Mouse (Mus musculus): ENCODE results near the gene Cavin3.
"Not testable (repeated sequence)": the region's sequence is repeated elsewhere in the genome, so short reads cannot be mapped to it uniquely, and the experiment has no call there.

Cavin3 gene

DNA sequence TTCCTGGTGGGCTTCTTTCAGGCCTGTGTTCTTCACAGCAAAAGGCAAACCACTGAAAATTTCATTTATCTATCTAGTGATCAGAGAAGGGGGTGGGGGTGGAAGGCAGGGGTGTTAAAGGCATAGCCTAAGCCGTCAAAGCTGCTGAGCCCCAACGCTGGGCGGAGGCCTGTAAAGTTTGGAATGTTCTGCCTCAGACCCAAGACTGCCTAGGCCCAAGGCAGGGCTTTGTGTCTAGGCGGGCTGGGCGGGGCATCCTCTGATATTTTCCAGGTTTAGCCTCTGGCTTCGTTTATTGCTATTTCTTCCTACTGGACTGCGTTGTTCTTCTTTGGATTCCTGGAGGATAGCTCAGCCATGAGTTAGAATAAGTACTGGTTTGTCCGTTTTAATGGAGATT lies 326 bp upstream of the Cavin3 start:
- in situ Hi-C loops (cut with MboI, MseI): loop anchor here in 1 of 2 experiments (5.0 kb wide), 1 partner anchor 75 kb away; no protein-coding TSS in a partner anchor

DNA sequence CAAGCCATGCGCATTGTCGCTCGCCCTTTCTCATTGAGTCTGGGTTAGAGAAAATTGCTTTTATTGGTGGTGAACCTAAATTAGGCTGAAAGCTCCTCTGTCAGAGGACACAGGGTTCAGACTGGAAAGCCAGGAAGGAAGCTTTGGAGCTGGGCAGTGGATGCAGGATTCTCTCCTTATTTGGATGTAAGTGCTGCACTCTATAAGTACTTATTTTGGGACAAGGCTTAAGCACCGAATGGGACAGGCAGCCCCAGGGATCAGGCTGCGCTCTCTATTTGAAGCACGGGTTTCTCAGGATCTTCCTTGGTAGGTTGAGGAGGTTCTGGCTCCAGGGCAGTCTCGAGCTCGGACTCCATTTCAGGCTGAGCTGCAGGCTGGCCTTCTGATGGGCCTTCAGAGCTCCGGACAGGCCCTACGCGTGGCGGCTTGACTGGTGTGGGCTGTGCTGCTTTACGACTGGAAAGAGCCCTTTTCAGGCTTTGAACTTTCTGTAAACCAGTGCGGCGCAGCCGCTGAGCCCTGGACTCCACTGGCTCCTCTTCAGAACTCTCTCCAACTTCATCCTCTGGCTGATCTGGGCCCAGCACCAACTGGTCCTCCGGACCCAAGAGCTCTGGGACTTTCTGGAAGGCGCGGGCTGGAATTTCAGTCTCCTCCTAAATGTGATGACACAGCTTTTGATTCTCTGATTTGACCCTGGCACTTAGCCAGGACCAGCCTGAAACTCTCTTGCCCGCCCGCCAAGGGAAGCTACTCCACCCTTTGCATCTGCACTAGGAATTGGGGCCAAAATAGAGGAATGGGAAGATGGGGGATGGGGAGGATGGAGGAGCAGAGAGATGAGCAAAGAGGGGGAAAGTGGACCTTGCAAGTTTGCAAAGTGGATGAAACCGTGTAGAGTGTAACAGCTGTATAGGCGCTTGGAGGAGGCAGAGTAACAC lies 1.3 kb downstream of the Cavin3 start:
- in situ Hi-C loops (cut with MboI, MseI): loop anchor here in 1 of 2 experiments (5.0 kb wide), 1 partner anchor 74 kb away; no protein-coding TSS in a partner anchor

DNA sequence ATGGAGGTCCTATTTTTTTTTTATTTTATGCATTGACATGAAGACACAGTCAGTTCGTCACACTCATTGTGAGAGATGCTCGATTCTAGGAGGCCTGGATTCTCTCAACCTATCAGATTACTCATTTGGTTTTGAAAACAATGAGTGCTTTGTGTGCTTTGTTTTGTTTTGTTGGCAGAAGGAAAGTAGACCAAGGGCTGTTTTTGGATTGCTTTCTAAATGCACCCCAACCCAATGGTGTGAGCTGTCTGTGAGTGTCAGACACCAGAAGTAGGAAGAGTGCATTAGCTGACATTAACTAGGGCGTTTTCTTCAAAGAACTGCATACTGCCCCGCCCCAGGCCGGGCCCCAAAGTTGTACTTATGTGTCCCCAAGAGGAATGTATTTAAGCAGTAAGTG lies 2.0 kb downstream of the Cavin3 start:
- in situ Hi-C loops (cut with MboI, MseI): loop anchor here in 1 of 2 experiments (5.0 kb wide), 1 partner anchor 73 kb away; no protein-coding TSS in a partner anchor

DNA sequence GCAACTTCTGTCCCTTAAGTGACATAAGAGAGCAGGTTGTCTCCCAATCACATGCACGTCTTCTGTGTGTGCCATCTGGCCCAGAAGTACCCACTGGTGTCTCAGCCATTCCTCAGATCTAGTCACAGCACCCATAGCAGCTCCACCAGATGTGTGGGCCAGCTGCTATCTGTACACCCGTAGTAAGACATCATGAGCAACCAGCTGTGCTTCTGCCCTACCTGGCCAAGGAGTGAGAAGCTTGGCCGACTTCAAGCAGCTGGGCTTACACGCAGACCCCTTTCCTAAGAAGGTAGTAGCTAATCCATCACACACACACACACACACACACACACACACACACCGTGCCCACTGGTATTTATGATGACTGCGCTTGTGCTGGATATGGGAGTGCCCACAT lies 2.9 kb downstream of the Cavin3 start:
- in situ Hi-C loops (cut with MboI, MseI): no loop called here

DNA sequence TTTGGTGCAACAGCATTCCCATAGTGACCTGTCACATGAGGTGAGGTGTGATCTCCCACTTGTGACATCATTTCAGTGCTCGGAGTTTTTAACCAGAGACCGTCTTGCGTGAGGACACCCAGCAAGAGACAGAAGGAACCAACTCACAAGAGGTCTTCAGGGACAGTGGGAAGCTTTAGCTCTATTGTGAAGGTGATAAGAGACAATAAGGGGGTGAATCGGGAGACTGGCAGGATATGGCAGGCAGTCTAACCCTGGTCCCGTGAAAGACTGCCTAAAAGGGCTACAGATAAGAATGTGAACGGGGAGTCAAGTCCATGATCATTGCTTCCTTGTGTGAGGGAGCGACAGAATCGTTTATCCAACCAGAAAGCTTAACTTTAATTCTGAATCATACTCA lies 3.8 kb downstream of the Cavin3 start:
- in situ Hi-C loops (cut with MboI, MseI): no loop called here

DNA sequence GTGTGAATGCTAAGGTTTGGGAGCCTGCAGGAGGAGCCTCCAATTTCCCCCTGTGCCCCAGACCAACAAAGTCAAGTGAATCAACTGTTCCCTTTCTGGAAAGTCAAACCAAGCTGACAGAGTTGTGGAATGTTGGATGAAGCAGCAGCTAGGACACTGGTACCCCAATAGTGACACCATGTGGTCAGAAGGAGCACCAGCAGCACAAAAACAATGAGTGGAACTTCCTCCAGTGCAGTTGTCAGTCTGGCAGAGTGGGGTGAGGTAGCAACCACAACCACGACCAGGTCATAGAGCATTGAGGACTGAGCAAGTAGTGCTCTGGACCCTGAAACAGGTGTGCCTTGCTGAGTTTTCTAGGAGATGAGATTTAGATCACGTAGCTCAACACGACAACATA lies 4.3 kb downstream of the Cavin3 start:
- in situ Hi-C loops (cut with MboI, MseI): no loop called here

DNA sequence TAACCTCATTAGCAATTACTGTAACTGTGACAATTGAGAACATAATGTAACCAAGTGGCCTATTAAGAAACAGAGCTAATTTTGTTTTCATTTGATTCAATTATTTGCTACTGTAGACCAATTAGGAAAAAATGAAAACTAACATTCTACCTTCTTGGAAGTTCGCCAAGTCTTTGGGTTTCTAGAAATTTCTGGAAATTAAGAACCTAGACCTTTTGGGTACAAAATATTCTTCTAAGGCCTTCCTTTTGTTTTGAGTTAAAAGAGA lies 4.7 kb downstream of the Cavin3 start:
- in situ Hi-C loops (cut with MboI, MseI): no loop called here

DNA sequence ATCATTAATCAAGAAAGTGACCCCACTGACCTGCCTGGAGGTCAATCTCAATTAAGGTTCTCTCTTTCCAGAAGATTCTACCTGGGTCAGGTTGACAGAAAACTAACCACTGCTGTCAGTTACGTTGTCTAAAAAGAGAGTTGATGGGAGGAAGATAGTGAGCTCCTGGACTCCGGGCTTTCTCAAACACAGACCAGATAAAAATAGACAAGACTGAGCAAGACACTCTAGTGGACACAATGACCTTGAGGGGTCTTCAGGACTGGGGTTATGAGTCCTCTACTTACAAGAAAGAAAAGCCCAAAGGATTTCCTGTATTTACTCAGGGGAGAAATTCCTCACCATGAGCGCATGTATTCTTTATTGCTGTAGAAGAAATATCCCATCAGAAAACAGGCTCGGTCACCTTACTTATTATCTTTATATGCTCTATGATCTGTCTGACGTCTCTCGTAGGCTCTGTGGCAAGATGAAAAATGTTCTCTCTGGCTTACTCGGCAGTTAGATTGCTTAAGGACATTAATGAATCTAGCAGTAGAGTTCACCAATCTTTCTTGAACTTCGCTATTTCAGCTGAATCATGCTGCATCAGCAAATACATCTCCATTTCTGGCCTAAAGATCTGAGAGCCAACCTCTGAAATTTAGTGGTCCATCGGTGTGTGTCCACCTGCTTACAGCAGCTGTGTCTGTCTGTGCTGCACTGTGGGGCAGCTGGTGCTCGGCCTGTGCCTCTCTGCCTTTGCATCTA lies 5.2 kb downstream of the Cavin3 start:
- in situ Hi-C loops (cut with MboI, MseI): no loop called here

DNA sequence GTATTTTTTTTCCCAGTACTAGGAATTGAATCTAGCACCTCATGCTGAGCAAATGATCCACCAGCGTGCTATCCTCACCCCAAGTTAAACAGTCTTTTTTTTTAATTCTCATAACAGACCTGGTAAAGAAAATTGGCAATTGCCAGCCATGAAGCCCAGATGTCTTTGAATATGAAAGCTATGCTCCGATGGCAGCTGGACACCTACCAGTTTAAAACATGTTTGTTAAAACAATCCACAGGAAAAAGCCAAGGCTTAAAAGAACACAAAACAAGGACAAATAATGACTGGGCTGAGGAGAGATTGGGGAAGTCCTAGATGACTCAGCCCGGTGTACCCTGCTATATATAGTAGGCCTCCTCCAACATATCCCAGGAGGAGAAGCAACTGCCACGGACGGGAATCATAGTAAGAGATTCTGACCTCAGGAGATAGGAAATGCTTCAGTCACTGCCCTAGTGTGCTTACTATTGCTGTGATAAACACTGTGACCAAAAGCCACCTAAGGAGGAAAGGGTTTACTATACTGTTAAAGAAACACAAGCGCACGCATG lies 6.6 kb downstream of the Cavin3 start:
- in situ Hi-C loops (cut with MboI, MseI): no loop called here

DNA sequence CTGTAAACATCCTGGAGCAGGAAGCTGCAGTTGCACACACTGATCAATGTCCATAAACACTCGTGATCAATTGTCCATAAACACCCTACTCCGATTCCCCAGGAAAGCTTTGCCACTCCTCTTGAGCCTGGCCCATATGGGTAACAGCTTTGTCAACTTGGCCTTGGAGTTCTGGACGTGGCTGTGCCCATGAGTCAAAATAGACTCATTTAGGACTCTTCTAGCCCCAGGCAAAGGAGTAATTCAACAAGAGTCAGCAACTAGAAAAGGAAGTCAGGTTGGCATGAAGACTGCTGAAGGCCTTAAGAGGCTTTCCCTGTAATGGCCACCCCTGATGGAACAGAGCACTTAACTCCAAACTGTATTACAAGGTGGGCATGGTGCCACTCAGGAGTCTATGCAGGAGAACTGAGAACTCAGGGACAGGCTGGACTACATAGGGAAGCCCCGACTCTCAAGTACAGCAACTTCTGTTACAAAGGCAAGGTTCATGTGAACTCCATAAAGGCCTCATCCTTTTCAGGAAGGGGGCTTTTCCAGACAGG lies 7.3 kb downstream of the Cavin3 start:
- in situ Hi-C loops (cut with MboI, MseI): no loop called here

DNA sequence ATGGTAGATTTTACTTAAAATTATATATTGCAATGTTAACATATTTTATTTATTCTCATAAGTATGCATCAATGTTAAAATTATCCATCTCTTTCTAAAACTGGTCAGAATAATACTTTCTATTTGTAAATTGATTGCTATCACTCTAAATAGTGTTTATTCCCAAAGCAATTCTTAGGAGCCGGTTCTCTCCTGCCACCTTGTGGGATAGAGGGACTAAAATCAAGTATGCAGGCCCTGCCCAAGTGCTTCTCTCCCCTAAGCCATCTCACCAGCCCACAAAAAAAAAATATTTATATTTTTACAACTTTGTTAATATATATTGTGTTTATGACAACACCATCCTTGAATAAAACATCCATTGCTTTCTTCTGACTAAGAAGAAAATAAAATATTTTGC lies 9.5 kb downstream of the Cavin3 start:
- in situ Hi-C loops (cut with MboI, MseI): no loop called here

DNA sequence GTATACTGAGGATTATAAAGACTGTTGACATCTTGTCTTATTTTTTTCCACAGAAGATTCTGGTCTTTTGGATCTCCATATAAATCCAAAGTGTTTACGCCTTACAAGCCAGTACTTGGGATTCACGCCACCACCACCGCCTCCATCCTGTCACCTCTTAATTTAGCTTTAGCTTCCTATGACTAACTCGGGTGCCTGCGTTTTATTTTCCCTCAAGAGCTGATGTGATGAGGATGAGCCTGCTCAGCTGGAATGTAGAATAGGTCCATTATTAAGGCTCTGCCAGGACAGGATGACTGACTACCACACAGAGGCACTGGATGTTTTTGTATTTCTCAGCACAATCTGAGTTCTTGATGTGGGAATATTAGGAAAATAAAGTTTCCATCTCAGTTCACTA lies 16.6 kb downstream of the Cavin3 start:
- in situ Hi-C loops (cut with MboI, MseI): not testable (repeated sequence)

DNA sequence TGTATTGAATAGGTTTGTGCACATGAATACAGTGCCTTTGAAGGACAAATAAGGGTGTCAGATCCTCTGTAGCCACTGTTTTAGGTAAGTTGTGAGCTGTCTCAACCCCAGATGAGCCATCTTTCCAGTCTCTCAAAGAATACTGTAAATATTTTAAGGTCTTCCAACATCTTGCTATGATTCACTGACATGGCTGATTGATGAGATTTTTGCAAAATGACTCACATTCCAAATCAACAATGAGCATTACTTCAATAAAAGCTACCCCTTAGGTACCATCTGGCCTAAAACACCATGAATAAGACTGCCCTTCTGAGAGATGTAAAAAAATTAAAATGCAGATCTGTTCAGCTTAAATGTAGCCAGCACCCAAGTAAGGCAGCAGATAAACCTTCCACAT lies 23.6 kb downstream of the Cavin3 start:
- in situ Hi-C loops (cut with MboI, MseI): no loop called here

DNA sequence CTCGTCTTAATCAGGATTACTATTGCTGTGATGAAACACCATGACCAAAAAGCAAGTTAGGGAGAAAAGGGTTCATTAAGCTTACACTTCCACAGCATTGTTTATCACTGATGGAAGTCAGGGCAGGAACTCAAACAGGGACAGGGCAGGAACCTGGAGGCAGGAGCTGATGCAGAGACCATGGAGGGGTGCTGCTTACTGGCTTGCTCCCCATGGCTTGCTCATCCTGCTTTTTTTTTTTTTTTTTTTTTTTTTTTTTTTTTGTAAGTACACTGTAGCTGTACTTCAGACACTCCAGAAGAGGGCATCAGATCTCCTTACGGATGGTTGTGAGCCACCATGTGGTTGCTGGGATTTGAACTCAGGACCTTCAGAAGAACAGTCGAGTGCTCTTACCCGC lies 28.8 kb downstream of the Cavin3 start:
- in situ Hi-C loops (cut with MboI, MseI): not testable (repeated sequence)

DNA sequence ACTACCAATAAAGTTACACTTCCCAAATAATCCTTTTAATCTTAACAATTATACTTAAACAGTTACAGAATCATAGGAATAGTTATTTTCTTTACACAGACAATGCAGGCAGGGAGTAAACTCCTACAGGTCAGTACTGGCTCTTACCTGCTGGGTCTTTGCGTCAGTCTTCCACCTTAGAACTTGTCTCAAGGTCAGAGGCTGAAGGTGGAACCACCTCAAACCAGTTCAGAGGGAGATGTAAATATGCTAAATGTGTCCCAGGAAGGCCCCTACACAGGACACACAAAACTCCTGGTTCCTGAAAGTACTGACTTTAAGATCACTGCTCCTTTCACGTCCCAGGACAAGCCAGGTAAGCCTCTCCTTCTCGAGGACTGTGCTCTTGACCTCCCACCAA lies 37.0 kb downstream of the Cavin3 start:
- in situ Hi-C loops (cut with MboI, MseI): no loop called here

DNA sequence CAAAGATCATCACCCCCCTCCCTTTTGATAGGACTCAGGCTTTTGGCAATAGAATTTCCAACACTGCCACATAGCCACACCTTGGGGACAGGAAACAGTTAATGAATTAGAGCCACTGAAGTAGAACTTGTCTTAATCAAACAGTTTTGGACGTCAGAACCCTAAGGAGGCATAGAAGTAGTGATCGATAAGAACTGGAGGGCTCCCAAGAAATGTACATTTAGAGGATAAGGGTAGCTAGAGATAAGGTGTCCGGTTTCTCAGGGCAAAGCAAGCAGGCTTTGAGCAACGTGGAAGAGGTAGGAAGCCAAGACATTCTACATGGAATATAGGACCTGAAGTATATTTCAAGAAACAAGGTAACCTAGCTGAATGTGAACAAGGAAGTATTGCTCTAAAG lies 40.7 kb downstream of the Cavin3 start:
- in situ Hi-C loops (cut with MboI, MseI): no loop called here

DNA sequence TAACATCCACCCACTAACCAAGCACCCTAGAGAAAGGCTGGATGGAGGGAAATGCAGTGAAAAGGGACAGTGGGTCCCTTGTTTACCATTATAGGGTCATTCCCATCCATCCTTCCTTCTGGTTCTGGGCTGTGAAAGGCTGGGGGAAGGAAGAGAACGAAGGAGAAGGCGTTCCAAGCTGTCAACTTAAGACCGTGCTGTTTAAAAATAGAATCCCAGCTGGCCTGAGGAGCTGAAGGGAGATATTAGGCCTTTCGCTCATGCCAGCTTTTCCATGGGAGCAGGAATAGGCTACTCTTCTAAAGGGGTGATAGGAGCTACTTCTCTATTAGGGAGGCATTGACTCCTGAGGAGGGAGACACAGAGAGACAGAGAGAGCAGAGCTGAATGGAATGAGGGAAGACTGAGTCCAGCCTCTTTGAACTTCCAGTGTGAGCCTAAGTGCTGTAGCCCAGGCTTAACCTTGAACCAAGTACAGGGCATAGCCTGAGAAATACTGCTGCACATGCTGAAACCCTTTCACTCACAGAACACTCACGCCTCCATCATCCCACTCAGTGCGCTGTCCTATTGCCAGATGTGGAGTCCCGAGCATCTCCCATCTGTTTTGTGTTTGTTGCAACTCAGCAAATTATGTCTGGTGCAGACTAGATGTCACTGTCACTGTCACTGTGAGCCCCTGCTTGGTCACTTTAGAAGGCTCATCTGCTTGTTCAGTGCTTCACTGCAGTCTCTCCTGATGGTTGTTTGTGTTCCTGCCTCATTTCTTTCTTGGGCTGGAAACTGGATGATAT lies 43.9 kb downstream of the Cavin3 start:
- in situ Hi-C loops (cut with MboI, MseI): no loop called here

DNA sequence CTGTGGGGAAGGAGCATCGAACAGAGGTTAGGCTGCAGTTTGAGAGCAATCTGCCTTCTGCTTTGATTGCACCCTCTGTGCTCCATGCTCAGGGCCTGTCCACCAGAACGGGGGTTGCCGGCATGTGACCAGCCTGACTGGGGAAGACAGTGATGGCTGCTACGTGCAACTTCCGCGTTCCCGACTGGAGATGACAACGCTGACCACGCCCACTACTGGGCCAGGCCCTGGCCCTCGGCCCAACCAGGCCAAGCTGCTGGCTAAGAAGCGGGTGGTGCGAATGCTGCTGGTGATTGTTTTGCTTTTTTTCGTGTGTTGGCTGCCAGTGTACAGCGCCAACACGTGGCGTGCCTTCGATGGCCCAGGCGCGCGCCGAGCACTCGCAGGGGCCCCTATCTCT lies 47.3 kb downstream of the Cavin3 start:
- in situ Hi-C loops (cut with MboI, MseI): no loop called here

DNA sequence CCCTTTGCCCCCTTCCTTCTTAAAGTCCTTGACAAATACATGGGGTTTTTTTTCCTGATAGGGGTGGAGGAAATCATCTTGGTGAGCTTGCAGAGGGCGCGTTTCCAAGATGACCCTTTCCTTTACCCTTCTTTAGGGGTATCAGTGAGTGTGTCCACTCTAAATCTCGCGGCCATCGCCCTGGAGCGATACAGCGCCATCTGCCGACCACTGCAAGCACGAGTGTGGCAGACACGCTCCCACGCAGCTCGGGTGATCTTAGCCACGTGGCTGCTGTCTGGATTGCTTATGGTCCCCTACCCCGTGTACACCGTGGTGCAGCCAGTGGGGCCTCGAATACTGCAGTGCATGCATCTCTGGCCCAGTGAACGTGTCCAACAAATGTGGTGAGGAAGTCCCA lies 48.2 kb downstream of the Cavin3 start:
- in situ Hi-C loops (cut with MboI, MseI): no loop called here

DNA sequence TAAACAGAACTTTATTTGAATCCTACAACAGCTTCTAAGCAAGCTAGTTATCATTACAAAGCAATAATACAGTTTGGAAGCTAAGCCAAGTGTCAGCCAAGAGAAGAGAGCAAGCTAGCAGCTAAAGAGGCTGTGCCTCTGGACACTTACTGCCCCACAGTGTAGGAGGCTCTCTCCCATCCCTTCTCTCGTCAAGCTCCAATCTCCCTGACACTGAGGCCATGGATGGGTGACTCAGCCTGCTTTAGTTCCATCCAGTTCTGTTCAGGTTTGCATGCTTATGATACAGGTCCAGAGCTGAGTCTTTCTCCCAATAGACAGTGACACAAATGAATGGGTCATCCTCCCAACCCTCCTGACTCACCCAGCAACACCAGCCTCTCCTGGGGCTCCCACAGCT lies 50.0 kb downstream of the Cavin3 start:
- in situ Hi-C loops (cut with MboI, MseI): no loop called here
